Mouse (Mus musculus): ENCODE data around the gene Spcs2.

The Spcs2 gene

DNA sequence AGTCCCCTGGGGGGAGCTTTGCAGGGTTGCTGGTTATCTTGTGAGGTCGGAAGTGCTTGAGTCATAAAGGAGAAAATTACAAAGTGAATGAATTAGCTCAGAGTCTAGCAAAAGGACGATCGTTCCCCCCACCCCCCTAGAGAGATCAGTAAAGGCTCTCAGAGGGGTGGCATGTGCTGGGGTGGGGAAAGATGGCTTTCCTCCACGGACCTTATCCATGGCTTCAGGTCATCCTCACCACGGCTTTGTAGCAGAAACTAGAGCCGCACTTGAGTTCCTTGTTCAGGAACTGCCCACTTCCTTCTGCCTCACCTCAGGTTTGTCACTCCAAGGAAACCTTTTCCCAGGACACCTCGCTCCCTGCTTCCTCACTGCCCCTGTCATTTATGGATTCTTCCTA, at the start of gene Spcs2:
Spcs2 (minus strand) TSS at position 101 of the 400 bp plus-strand sequence.
- DNase-seq (ENCODE audit: low spot score in 2 of 2): no peak

DNA sequence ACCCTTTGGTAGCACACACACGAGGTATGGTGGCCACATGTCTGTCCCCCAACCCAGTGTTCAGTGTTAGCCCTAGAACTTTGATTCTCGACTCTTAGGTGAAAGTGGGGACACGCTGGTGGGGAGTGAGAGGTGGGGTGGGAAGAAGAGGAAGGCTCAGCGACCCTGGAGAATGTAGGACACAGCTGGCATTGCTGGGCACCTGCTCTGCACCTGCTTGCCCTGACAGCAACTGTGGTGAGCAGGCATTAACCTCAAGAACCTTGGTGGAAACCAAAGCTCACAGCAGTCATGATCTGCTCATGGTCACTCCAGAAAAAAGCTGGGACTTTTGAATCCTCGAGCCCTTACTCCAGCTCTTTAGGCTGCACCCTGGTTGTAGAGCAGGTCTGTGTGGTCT, 47.8 kb upstream of the Spcs2 start:
- no peak for DNase-seq (ENCODE audit: low spot score in 2 of 2)

DNA sequence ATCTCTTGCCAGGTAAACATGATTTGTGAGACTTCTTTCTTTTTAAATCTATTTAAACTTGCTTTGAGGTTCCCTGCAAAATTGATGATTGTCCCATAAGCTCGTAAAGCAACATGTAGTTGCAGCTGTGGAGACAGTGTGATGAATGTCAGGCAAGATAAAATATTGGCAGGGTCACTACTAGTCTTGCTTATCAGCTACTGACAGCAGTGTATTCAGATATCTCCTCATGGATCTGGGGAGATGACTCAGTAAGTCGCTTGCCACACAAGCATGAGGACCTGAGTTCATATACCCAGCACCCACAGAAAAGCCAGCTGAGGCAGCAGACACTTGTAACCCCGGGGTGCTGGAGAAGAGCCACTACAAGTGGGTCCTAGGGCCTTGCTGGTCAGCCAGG, 44.2 kb upstream of the Spcs2 start:
- DNase-seq (ENCODE audit: low spot score in 2 of 2): no peak

DNA sequence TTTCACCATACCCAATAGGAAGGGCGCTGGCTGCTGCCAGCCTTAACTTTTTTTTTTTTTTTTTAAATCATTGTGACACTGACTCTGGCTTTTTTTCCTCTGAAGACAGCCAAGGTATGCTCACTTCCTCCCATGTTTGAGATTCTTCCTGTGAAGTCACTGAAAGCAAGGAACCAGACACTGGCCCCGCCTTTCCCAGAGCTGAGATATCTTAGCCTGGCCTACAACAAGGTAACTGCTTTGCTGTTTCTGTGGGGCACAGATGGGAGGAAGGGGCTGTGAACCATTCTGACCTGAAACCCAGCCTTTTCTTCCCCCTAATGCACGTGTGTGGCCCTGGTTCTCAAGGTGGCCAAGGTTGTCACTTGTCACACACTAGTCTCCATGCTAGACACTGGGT, 43.1 kb upstream of the Spcs2 start:
- no peak for DNase-seq (ENCODE audit: low spot score in 2 of 2)

DNA sequence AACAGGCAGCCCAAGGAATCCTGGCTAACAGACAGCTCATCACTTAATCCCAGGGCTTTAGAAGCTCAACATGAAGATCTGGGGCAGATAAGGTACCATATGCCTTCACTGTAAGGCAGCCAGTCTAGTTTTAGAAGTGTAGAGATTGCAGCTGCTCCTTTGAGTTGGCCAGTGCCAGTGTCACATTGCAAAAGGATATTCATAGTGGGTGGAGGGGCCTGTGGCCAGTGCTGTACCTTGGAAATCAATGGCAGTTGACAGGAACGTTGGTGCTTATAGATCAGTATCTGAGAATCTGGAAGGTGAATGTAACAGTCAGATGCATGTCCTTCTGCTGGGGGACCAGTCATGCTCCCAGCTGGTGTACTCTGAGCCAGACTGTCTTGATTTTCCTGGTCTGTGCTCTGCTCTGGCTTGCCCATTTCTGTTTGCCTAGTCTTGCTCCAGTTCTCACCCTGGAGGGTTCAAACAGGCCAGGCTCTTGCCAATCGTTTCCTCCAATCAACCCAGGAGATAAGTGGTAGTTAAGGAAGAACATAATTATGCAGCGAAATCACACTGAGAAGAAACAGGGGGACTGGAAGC, 41.3 kb upstream of the Spcs2 start:
- no peak for DNase-seq (ENCODE audit: low spot score in 2 of 2)

DNA sequence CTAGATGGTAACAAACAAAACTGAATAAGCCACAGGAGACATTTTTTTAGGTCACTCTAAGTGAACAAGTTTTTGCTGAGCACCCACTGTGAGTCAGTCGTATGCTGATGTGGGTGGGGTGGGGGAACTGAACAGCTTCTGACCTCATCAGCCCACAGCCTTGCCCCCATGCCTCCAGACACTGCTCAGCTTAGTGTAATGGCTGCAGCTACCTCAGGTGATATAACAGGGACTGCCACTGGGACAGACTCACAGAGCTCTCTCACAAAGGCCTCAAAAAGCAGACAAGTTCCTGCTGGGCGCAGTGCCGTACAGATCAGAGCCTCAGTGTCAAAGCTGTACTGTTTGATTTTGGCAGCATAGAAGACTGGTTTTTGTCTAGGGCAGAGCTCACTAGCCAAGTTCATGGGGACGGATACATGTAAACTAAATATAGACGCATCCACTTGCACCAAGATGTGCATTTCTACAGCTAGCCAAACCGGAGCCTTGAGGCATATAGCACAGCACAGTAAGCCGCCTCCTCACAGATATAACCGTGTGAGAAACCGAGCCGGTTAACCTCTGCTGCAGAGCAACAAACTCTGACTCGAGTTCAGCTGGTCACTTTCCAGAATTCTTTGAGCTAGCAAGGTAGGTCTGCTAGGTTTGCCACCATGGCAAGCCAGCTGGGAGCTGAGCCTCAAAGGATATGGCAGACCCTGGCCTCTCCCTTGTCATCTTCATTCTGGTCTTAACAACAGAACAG, 39.8 kb upstream of the Spcs2 start:
- no peak for DNase-seq (ENCODE audit: low spot score in 2 of 2)

DNA sequence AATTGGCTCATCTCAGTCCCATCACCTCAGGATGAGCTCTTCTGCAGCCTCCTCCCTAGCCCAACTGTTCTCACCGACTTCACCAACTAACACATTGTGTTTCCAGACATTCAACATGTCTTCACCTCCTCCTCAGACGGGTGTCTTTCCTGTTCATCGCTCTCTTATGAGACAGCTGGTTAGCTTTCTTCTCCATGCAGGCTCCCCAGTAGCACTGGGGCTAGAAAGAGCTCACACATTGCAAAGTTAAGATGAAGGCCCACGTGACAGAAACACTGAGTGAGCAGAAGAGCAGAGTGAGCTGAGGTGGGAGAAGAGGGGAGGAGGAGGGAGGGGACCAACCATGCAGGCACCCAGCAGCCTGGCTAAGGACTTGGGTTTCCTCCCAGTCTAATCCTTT, 38.9 kb upstream of the Spcs2 start:
- no peak for DNase-seq (ENCODE audit: low spot score in 2 of 2)

DNA sequence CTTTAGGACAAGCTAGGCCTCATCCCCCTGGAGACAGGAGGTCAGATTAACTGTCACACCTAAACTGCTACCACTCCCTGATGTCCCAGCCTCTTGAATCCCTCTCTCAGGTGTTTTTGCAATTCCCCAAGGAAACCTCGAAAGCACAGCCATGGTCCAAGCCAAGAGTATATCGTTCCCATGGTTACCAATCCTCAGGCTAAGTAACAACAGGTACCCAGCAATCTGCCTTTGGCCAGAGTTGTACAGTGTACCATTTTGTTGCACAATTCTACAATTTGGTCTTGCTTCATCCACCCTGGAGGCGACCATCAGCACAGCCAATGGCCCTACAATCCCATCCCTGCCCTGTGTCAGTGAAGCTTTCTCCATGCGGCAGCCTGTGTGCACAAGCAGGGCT, 33.6 kb upstream of the Spcs2 start:
- DNase-seq (ENCODE audit: low spot score in 2 of 2): no peak

DNA sequence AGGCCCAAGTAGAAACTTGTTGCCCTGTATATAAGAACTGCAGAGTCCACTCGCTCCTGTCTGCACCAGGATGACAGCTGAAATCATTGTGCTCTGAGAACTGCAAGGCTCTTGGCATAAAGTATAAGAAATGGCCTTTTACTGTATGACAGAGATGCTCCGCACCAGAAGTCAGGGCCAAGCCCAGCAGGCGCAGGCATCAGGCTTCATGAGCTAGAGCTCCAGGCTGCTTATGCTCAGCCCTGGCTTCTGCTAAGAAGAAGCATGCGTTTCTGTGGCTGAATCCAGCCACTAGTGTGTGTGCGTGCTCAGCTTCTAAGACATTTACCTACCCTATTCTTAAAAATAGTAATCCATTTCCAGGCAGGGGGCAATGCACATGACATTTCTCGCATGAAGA, 31.2 kb upstream of the Spcs2 start:
- DNase-seq (ENCODE audit: low spot score in 2 of 2): no peak

DNA sequence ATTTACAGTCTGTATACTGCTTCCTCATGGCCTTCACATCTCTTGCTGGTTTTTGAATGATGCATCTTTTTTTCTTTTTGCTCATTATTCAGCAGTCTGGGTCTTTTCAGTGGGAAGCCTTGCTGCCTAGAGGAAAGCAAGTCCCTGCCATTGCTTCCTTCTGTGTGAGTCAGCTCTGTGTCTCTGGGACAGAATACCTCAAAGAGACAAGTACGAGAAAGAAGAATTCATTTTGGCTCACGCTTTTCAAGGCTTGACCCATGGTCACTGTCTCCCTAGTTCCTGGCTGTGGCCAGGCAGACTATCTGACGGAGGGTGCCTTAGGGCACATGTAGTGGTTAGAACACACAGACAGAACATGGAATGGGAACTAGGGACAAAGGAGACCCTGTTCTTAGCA, 30.7 kb upstream of the Spcs2 start:
- DNase-seq (ENCODE audit: low spot score in 2 of 2): no peak

DNA sequence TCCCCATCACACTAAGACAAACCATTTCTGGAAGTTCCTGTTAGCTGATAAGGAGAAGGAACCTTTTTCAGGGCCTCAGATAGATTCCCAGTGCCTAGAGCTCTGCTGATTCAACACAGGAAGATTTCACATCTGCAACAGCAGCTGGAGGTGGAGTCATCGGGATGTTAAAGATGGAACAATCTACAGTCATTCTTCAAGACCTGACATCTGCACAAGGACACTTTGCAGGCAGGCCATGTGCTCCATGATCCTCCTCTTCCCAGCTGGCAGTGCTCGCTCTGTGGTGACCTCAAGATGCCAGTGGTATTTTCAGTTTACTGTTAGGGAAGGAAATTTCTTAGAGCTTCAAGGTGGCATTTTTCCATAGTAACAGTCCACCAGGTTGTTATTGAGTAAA, 29.1 kb upstream of the Spcs2 start:
- no peak for DNase-seq (ENCODE audit: low spot score in 2 of 2)

DNA sequence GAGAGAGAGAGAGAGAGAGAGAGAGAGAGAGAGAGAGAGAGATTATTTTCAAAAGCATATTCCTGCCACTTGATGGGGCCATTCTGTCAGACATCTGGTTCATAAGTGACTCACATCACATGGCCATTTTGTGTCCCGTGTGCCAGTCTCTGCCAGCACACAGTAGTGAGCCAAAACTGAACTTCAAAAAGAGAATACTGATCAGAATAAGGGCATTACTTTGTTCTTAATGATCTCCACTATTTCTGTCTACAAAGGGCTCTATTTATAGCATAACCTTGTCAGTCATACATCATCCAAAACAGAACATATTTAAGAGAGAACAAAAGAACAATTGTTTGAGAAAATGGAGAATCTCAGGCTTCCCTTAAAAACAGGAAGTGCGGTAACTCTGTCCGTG, 28.2 kb upstream of the Spcs2 start:
- DNase-seq (ENCODE audit: low spot score in 2 of 2): no peak

DNA sequence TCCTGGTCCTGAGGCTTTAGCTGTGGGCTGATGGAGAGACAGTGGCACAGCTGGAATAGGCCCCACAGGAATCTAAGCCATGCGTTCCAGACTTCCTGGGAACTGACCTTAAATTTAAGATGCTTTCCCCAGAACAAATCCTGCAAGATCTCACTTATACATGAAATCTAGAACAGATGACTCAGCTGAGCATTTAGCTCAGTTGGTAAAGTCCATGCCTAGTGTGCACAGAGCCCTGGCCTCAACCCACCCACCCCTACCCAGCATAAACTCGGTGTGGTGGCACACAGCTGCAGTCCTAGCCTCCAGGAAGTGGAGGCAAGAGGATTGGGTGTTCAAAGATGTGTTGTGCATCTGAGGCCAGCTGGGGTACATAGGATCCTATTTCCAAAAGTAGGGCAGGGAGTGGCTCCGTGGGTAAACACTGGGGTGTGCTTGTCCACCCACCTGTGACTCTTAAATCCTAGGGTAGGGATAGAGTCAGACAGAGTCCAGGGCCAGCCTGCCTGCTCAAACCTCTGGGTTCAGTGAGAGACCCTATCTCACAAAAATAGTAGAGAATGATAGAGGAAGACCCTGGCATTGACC, 27.0 kb upstream of the Spcs2 start:
- no peak for DNase-seq (ENCODE audit: low spot score in 2 of 2)

DNA sequence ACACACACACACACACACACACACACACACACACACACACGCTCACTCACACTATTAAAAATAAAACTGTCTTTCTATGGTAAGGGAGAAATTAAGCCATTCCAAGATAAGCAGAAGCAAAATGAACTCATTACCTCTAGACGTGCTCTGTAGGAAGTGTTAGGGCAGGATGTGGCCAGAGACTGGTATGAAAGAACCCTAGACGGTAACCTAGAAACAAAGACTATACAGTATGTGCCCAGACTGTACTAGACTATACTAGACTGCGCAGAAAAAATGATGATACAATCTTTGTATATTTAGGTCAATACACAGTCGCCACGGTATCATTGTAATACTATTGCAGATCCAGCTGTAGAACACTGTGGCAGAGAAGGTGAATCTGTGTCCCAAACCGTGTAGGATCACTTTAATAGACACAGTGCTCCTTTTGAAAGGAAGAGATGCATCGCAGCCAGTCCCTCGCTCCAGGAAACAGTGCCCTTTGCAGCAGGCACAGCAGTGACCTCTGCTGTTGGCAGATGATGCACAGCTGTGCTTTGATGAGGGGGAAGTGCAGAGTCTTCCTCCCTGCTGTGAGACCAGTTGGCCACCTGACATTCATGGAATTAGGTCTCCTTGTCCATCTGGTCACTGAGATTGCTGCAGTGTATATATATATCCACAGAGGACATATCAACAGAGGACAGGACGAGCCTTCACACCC, 26.1 kb upstream of the Spcs2 start:
- peak in 1 of 2 experiments; percentile 27 for DNase-seq (ENCODE audit: low spot score in 2 of 2)

DNA sequence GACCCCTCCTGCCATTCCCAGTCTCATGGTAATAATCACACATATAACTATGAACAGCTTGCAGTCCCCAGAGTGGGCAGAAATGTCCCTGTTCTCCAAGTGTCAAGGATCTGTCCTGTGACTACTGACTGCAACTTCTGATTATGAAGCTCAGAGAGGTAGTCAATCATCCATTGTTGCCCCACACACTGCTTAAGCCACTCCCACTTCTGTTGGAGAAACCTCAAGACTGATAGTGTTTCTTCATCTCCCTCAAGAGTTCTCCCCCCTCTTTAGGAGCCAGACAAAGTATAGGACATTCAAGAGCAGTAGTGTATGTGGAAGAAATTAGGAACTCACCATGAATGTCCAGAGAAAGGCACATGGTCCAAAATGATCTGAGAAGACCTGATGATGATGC, 24.5 kb upstream of the Spcs2 start:
- no peak for DNase-seq (ENCODE audit: low spot score in 2 of 2)

DNA sequence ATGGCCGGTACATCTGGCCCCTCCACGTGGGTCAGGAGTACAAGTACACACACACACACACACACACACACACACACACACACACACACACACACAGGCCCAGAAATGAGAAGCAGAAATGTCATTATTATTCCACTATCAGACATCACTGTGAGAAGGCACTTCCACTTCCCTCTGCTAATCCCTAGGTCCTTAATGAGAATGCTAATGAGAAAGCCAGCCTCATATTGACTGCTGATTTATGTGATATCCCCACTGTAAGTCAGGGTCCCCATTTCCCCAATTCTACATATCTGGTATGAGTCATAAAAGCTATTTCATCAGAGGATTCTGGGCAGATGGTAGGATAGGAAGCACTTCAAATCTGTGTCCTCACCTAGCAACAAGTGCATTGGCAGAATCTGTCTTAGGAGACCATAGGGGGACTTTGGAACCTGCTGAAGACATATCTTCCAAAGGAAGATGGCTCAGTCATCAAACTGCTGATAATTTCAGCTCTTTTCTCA, 24.0 kb upstream of the Spcs2 start:
- no peak for DNase-seq (ENCODE audit: low spot score in 2 of 2)

DNA sequence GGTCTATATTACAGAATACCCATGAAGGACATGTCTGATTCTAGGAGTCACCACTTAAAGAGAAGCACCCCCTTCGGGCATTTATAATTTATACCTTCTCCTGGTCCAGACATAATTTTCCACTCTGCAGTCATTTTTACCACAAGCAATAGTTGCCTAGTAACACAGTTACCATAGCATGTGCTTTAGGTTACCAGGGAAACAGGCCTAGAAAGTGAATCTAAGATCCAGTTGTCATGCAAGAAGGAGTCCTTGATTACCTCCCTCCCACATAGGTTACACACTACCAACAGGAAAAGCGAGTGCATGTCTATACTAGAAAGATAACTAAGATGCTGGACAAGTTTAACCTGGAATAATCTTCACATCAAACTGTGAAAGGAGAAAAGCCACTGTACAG, 15.0 kb upstream of the Spcs2 start:
- no peak for DNase-seq (ENCODE audit: low spot score in 2 of 2)

DNA sequence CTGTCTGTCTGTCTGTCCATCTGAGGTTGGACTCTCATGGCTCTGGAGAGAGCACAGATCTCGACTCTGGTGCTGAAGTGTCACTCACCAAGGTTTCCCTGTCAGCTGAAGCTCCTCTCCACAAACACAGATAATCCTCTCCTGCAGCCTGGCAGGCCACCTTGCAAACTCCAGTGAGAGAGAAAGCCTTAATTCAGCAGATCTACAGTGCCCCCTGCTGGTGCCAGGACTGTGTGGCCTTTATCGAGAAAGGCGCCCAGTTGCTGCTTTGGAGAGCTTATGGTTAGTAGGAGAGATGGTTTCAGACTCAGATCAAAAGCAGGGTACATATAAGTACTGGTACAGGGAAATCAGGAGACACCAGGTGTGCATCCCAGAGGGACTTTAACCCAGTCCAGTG, 13.1 kb upstream of the Spcs2 start:
- peak; percentile 77 to 92 for DNase-seq (ENCODE audit: low spot score in 2 of 2)

DNA sequence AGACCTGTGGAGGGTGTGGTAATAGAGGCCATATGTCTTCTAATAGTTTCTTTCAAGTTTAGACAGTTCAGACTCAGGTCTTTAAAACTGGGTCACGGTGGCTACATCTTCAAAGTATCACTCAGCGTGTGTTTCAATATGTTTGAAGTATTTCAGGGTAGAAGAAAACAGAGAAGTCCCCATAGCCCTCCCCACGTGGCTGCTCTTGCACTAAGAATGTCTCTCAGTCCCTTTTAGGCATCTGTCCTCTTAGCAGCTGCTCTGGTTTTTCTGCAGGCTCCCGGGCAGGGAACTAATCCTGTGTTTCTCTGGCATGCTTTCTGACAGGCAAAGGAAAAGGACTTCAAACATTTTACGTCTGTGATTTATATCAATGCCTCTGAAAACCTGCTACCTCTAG, 12.6 kb upstream of the Spcs2 start:
- DNase-seq (ENCODE audit: low spot score in 2 of 2): no peak

DNA sequence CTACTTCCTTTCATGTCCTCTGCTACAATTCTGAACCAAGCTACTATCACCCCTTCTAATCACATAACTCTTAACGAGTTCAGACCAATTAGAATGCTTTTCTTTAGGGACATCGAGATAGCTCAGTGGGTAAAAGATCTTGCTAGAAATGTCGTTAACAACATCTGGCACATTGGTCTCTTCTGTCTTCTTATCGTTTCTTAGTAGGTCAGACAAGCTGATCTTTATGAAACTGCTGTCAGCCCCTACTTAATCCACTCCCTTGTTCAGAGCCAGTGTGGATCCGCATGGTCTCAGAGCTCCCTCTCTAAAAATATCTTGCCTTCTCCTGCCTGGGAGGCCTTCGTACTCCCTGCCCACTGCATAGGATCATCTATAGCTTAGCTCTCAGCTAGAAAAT, 10.7 kb upstream of the Spcs2 start:
- no peak for DNase-seq (ENCODE audit: low spot score in 2 of 2)

DNA sequence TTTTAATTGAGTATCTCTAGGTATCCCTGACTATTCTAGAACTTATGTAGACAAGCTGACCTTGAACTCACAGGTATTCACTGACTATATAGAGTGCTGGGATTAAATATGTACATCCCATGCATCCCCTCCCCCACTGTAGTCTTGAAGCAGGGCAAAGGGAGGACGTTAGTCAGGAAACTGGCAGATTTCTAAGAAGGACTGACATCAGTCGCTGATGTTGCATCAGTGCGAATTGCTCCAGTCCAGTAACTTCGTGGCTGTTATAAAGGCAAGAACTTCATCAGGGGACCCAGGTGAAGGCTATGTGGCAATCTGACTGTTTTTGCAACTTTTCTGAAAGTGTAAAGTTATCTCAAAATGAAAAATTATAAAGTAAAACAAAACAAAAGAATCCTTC, 6.0 kb upstream of the Spcs2 start:
- no peak for DNase-seq (ENCODE audit: low spot score in 2 of 2)

DNA sequence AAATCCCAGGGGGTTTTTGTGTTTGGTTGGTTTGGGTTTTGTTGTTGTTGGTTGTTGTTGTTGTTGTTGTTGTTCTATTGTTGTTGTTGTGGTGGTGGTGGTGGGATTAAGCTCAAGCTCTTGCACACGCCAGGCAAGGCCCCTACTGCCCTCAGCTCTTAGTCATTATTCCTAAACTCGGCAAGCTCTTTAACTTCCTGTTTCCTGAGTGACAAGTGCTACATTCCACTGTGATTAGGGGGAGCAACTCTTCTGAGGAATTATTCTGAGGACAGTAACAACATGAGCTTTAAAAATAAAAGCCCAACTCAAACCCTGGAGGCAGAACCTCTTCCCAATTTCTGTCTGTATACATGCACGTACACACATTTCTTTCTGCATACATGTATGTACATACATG, 2.0 kb upstream of the Spcs2 start:
- DNase-seq (ENCODE audit: low spot score in 2 of 2): no peak

Data from spleen, postnatal 4 days (tissue).